Mouse (Mus musculus): ENCODE measurements around the gene Omt2b. TPM values are rescaled to one million over a fixed set of nuclear protein-coding genes. Genes with fewer than 3 reads are reported as not detected.
"Not testable (repeated sequence)": the region's sequence is repeated elsewhere in the genome, so short reads cannot be mapped to it uniquely, and the experiment has no call there.

Omt2b gene
- total RNA-seq, 2 experiments from 2014 or later: not detected

- no peak for DNase-seq
Observed at GRCm38 (mm10) chr9:78351504-78352220, 24.3 kb downstream of the Omt2b start.

- DNase-seq: no peak
Observed at GRCm38 (mm10) chr9:78354665-78355578, 27.5 kb downstream of the Omt2b start.

GRCm38 (mm10) chr9:78355611-78356010, 28.2 kb downstream of the Omt2b start, which contains the start of gene Gsta2:
Gene Gsta2 (minus strand): TSS chr9:78355788.
- no peak for DNase-seq

- peak; percentile 70 for DNase-seq
Observed at GRCm38 (mm10) chr9:78358053-78358452, 30.7 kb downstream of the Omt2b start.

GRCm38 (mm10) chr9:78359750-78360483, 32.5 kb downstream of the Omt2b start:
- DNase-seq: no peak

GRCm38 (mm10) chr9:78360484-78360872, 33.1 kb downstream of the Omt2b start:
- no peak for DNase-seq

GRCm38 (mm10) chr9:78363374-78363773, 36.0 kb downstream of the Omt2b start:
- DNase-seq: no peak

GRCm38 (mm10) chr9:78364701-78365100, 37.3 kb downstream of the Omt2b start:
- no peak for DNase-seq

GRCm38 (mm10) chr9:78365850-78366544, 38.6 kb downstream of the Omt2b start:
- DNase-seq: no peak

- not testable (repeated sequence) for DNase-seq
Observed at GRCm38 (mm10) chr9:78367959-78368358, 40.6 kb downstream of the Omt2b start, which contains the start of gene Dppa5a. Gene Dppa5a (minus strand): TSS chr9:78368177.

GRCm38 (mm10) chr9:78368671-78369293, 41.4 kb downstream of the Omt2b start:
- no peak for DNase-seq

- no peak for DNase-seq
Observed at GRCm38 (mm10) chr9:78369349-78369748, 42.0 kb downstream of the Omt2b start.

- no peak for DNase-seq
Observed at GRCm38 (mm10) chr9:78369786-78370185, 42.4 kb downstream of the Omt2b start.

GRCm38 (mm10) chr9:78371441-78371840, 44.1 kb downstream of the Omt2b start:
- no peak for DNase-seq

GRCm38 (mm10) chr9:78372827-78373504, 45.6 kb downstream of the Omt2b start:
- DNase-seq: no peak

- no peak for DNase-seq
Observed at GRCm38 (mm10) chr9:78374397-78374796, 47.0 kb downstream of the Omt2b start.

GRCm38 (mm10) chr9:78374885-78375389, 47.5 kb downstream of the Omt2b start:
- no peak for DNase-seq

GRCm38 (mm10) chr9:78375486-78375885, 48.1 kb downstream of the Omt2b start:
- DNase-seq: no peak

- no peak for DNase-seq
Observed at GRCm38 (mm10) chr9:78377546-78377945, 50.2 kb downstream of the Omt2b start.

GRCm38 (mm10) chr9:78378113-78378785, 50.9 kb downstream of the Omt2b start, which contains the start of gene Ooep:
Gene Ooep (minus strand): TSS chr9:78378725.
- no peak for DNase-seq
